Mouse (Mus musculus) CH12.LX (cell line): ENCODE measurements around the gene Mtr.
"Not testable (repeated sequence)": the region's sequence is repeated elsewhere in the genome, so short reads cannot be mapped to it uniquely, and the experiment has no call there.

Experiments
- CTCF ChIP-seq, 2 experiments: IDR thresholded peaks in 1 of 2; conservative IDR thresholded peaks in 1 of 2; 2 replicates each; pipeline ENCODE4 v1.5.1; 2011 to 2012; ENCODE audit warnings: low read depth in 2 of 2, low read length in 2 of 2, improper control_type of control experiment in 1 of 2, inconsistent platforms in 1 of 2, mild to moderate bottlenecking in 1 of 2, moderate library complexity in 1 of 2
- ETS1 ChIP-seq: conservative IDR thresholded peaks from 2 replicates; pipeline ENCODE4 v1.6.1; 2012; ENCODE audit warnings: low read depth, mild to moderate bottlenecking, inconsistent platforms, low read length, improper control_type of control experiment, moderate library complexity
- MAFK ChIP-seq: IDR thresholded peaks from 2 replicates; pipeline ENCODE4 v1.6.1; 2011; ENCODE audit warnings: low read length, improper control_type of control experiment; ENCODE audit not compliant: insufficient replicate concordance
- POLR2A ChIP-seq: IDR thresholded peaks from 2 replicates; pipeline ENCODE4 v1.6.1; 2011; ENCODE audit warnings: low read depth, mild to moderate bottlenecking, improper control_type of control experiment, low read length
- USF1 ChIP-seq: IDR thresholded peaks from 2 replicates; pipeline ENCODE4 v1.6.1; 2014; ENCODE audit warnings: low read depth, mild to moderate bottlenecking, inconsistent platforms, low read length, improper control_type of control experiment
- ZC3H11A ChIP-seq: IDR thresholded peaks from 2 replicates; pipeline ENCODE4 v1.6.1; 2012; ENCODE audit warnings: low read depth, mild to moderate bottlenecking, inconsistent platforms, low read length, improper control_type of control experiment

DNA sequence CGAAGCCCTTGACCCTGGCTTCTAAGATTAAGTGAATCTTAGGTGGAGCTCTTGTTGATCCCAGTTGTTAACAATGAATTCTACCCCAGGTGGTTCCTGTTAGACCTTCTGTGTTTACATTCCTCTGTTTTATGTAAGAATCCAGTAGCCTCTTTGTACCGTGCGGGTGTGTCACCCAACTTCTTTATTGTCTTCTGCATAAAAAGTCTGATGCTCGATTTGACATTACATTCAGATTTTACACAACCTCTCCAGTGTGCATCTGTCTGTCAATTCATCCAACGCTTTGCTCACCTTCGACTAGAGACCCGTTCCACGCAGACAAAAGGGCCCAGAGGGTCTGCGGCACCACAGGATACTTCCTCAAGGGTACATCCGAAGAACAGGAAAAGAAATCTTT lies 121.5 kb downstream of the Mtr start:
- not testable (repeated sequence) for TF ChIP-seq ZC3H11A; POLR2A; CTCF (conservative IDR thresholded peaks at IDR 0.05 in 1 of 2, IDR thresholded peaks at IDR 0.05 in 1 of 2; ENCODE audit: low read depth in 2 of 2, low read length in 2 of 2); ETS1; MAFK; USF1
